Mouse (Mus musculus) heart, adult 8-10 months (tissue): ENCODE measurements at regions not wholly inside any gene's neighbourhood (a gene's known extent, or its start where the extent isn't known, plus 50 kb on each side); places are given as distances from the start of the nearest gene placed in this dataset.

Source experiments
- DNase-seq: peaks from one replicate; pipeline ENCODE4 v3.0.0; 2022; ENCODE audit warnings: low spot score

DNA sequence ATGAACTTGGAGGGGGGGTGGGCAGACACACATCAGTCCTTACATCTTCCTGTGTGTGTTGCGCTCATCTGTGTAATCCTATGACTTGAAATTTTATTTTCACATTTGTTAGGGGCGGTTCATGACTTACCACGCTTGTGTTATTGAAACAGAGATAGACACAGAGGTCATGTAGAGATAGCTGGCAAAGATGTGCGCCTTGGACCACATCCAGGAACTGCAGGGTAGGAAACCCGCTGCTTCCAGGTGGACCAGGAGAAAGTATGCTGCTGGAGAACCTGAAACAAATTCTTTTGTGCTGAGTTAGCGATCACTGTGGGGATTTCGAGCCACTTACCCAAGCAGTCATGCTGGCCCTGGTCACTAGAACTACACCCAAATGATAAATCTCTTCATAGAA, 89.1 kb downstream of the Kcnj2 start:
- no peak for DNase-seq

DNA sequence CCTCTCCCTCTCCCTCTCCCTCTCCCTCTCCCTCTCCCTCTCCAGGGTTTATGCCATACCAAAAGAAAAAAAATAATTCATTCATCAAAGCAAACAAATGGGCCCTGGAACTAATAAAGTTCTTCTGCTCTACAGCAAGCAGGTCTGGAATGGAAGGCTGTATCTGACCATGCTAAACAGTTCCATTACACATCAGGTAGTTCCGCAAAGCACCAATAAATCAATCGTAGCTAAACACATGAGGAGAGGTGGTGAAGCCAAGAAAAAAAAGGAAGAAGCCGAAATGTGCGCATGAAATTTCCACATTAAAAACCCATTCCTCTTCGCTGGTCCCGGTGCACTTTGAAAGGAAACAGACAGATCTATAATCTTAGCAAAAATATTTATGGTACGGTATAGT, 89.8 kb downstream of the Kcnj2 start:
- no peak for DNase-seq

- no peak for DNase-seq
These were observed 93.3 kb downstream of the Kcnj2 start for GRCm38 (mm10) chr11:111159299-111159698.

DNA sequence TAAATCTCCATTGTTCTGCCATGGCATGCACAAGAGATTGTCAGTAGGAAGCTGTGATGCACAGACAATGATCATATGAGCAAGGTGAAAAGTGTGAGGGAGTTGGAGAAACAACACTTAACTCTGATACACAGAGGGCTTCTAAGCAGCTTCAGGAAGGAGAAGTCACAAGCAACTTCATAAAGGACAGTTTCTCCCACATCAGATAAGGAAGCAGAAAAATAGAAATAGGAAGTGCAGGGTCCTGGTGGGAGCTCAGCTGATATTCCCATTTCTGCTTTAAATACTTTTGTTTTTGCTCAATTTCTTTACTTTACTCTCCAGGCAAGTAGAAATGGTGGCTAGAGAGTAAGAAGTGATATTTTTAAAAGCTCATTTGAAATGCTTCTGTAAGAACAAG, 98.9 kb downstream of the Kcnj2 start:
- DNase-seq = no peak

GRCm38 (mm10) chr11:111170174-111170800, 104.3 kb downstream of the Kcnj2 start:
- no peak for DNase-seq

DNA sequence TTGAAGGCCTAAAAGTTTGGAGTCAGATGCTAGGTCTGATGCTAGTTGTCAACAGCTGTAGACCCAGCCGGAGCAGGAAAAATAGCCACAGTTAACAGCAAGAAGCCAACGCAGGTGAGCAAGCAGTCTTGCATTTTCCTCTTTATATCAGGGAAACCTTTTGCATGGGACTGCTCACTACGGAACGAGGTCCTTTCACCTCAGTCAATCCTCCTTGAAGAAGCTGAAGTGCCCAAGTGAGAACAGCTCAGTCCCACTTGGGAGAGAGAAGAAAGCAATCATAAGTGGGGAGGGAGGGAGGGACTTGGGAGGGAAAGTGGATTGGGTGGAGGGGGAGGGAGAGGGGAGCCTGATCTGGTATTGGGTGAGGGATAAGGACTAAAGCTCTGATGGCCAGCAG, 107.6 kb downstream of the Kcnj2 start:
- DNase-seq = no peak

- DNase-seq = no peak
These were observed 109.6 kb downstream of the Kcnj2 start for GRCm38 (mm10) chr11:111175566-111175965.

DNA sequence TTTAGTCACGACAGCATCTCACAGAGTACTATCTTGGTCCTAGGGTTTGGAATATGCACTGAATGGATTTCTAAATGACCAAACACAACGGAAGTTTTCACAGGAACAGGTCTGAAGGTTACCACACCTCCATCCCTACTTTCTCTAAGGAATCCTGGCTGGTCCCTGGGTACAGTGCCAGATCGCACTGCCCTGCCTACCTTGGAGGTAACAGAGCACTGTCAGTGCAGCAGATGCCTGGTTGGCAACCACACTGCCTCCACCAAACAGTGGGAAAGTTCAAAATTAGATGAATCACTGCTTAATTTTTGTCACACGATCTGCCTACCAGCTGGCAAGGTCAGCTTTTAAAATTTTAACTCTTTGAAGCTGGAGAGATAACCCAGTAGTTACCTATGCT, 111.6 kb downstream of the Kcnj2 start:
- DNase-seq = no peak

DNA sequence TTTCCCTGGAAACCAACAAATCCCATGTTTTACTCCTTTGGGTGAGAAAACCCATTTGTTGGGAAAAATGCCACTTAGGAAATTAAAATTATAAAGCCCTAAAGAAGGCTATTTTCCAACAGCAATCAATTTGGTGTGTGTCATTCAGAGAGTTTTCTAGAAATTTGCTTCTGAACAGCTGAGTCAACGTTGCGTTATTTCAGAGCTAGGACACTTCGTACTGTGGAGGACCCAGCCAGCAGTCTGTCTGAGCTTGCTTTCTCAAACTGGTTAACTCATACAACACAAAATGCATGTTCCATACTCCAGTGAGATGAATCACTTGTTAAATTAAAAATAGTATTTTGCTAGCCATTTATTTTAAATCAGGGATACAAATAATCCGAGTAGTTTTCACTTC, 131.5 kb downstream of the Kcnj2 start:
- no peak for DNase-seq

DNA sequence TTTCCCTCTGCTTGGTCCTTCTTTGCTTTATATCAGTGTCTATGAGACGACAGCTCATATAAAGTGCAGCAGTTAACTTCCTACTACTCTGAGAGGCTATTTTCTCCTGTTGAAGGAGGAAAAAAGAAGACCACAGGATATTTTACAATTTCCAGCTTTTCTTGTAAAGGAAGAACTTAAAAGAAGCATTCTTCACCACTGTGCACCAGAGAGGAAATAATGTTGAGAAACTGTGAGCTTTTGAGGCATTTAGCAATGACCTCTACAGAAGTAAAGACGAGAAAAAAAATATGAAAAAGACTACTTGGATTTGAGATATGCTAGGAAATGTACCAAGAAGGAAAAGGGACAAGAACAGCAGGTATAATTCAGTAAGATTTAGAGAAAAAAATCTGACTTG, 134.5 kb downstream of the Kcnj2 start:
- no peak for DNase-seq

- no peak for DNase-seq
These were observed 136.8 kb downstream of the Kcnj2 start for GRCm38 (mm10) chr11:111202780-111203179.

DNA sequence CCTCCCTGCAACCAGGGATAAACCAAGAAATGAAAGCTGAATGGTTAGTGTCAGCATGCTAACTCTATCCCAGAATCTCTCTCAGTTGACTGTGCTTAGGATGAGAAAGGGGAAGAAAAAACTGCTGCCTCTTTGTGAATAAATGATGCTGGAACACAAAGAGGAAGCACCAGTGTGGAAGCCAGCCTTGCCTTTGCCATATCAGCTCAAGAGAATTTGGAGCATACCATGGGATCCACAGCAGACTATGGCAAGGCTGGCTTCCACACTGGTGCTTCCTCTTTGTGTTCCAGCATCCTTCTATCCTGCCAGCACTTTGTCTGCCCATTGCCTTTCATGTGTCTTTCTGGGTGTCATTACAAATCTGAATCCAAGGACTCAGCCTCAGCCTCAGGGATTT, 144.6 kb downstream of the Kcnj2 start:
- DNase-seq = no peak

- DNase-seq = no peak
These were observed 146.2 kb downstream of the Kcnj2 start for GRCm38 (mm10) chr11:111212038-111212701.

GRCm38 (mm10) chr11:111212702-111213328, 146.9 kb downstream of the Kcnj2 start:
- DNase-seq = no peak

DNA sequence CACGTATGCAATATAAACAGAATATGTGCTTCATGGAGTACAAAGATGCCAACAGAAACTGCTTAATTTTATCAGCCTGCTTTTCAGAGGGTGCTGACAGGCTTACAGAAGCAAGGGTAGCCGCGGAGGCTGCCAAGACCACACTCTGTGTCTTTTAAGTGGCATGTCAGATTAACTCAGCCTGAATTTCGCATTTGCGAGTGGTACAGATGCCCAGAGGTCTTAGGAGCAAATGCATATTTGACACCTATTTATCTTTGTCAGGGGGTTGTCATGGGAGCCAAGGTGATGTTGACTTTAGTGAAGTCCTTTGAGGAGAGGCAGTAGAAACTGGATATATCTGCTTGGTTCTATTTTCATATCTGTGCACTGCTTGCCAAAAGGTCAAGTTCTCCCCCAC, 149.0 kb downstream of the Kcnj2 start:
- DNase-seq = peak; percentile 23

DNA sequence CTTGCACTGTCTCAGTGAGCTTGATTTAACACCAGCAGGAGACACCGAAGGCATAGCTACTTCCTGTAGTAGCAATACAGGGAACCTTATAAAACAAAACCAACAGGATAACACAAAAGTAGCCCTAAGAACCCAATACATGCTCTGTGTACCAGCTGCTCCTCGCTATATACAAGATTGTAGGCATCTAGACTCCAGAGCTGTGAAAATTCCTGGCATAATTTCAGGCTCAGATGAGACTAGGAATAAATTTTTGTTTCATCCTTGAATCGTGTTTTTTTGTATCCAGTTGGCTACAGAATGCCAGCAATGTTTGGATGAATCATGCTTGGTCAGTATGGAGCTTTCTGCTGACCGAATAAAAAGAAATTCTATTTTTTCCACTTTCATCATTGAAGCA, 157.9 kb downstream of the Kcnj2 start:
- no peak for DNase-seq

DNA sequence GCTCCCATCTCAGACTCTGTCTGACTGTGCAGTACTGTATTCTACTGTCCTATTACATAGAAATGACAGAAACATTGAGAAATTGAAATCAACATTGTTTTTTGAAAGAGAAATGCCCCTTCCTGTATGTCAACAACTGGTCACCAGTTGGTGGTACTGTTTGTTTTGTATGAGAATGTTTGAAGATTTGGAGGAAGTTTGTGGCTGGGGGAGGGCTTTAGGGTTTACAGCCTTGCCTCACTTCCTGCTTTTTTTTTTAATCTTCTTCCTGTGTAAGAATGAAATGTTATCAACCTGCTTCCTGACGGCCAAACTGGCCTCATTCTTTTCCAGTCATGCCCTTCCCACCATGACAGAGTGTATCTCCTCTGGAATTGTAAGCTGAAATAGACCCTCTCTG, 161.3 kb downstream of the Kcnj2 start:
- DNase-seq = no peak

GRCm38 (mm10) chr11:111236741-111237140, 170.8 kb downstream of the Kcnj2 start:
- DNase-seq = no peak

GRCm38 (mm10) chr11:111239784-111240183, 173.8 kb downstream of the Kcnj2 start:
- DNase-seq = no peak

GRCm38 (mm10) chr11:111252226-111252625, 186.3 kb downstream of the Kcnj2 start:
- DNase-seq = no peak

DNA sequence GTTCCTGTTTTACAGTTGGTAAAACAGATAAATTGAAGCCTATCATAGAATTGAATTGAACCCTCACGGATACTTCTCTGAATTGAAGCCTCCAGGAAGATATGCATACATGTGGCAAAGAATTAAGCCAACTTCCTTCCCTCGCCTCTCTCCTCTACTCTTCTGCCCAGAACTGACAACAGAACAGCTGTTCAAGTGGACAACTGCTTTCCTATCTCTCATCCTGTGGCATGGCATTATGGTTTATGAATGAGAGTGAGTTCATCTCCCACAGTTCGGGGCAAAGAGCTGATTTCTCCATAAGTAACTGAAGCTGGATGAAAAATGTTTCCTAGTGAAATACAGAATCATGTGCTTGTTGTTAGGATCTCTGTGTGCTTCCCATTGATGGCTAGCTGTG, 190.6 kb downstream of the Kcnj2 start:
- no peak for DNase-seq

- no peak for DNase-seq
These were observed 194.9 kb downstream of the Kcnj2 start for GRCm38 (mm10) chr11:111260691-111261383.

DNA sequence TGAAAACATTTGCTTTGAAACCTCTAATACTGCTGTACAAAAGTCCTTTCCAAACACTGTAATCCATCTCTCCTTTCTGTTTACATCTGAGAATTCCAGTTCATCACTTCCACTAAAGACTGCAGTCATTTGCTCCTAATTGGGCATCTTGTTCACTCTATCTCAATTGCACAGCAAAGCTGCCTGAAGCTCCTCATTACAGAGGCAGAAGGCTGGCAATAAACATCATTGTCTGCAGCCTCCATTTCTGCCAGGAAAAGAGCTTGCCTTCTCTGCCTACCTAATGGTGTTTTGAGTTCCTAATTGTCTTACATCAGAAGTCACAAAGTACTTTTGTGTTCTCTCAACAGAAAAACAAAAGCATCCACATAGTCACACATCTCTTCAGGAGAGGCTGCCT, 207.7 kb downstream of the Kcnj2 start:
- DNase-seq = no peak
